Mouse (Mus musculus) neural tube, embryonic 15.5 days (tissue): ENCODE data around the gene Gm20388. TPM values are rescaled to one million over a fixed set of nuclear protein-coding genes. Genes with fewer than 3 reads are reported as not detected.

Experiments
- ATAC-seq: fragments of 200-750 bp; cut with Nextera tagmentation; 2 replicates; pipeline ENCODE4 v1.8.0; 2017; ENCODE audit warnings: mild to moderate bottlenecking, moderate TSS enrichment, moderate library complexity; ENCODE audit not compliant: low FRiP score
- H3K27ac ChIP-seq: fragments of 300-500 bp; sonication (generic); replicated peaks from 2 replicates; pipeline ENCODE4 v1.5.1; 2015; ENCODE audit warnings: mild to moderate bottlenecking, inconsistent platforms
- H3K27me3 ChIP-seq: fragments of 300-500 bp; sonication (generic); replicated peaks from 2 replicates; pipeline ENCODE4 v1.6.1; 2015; ENCODE audit warnings: inconsistent platforms
- H3K36me3 ChIP-seq: fragments of 300-500 bp; sonication (generic); 2 replicates; pipeline ENCODE4 v1.6.1; 2015; ENCODE audit warnings: inconsistent platforms
- H3K4me1 ChIP-seq: fragments of 300-500 bp; sonication (generic); 2 replicates; pipeline ENCODE4 v1.6.1; 2015; ENCODE audit warnings: inconsistent platforms
- H3K4me2 ChIP-seq: fragments of 300-500 bp; sonication (generic); 2 replicates; pipeline ENCODE4 v1.6.1; 2015; ENCODE audit warnings: inconsistent platforms, mild to moderate bottlenecking, moderate library complexity
- H3K4me3 ChIP-seq: fragments of 300-500 bp; sonication (generic); replicated peaks from 2 replicates; pipeline ENCODE4 v1.5.1; 2015; ENCODE audit warnings: mild to moderate bottlenecking, inconsistent platforms
- H3K9ac ChIP-seq: fragments of 300-500 bp; sonication (generic); replicated peaks from 2 replicates; pipeline ENCODE4 v1.6.1; 2015; ENCODE audit warnings: mild to moderate bottlenecking, inconsistent platforms
- H3K9me3 ChIP-seq: fragments of 300-500 bp; sonication (generic); replicated peaks from 2 replicates; pipeline ENCODE4 v1.6.1; 2016; ENCODE audit warnings: inconsistent platforms
- WGBS: fragments of 180-500 bp; shearing (Covaris S2); methylation state at CpG from one replicate; pipeline ENCODE4 v1.1.7; 2015; ENCODE audit warnings: mixed read lengths; 5-methylcytosine and 5-hydroxymethylcytosine counted together
- polyA plus RNA-seq: library from polyadenylated mRNA; unstranded; fragments of >200 nt; fragmentation: Nextera tagmentation; extraction: Ambion mirVana; gene quantifications from 2 replicates; pipeline ENCODE4 v1.2.1, GENCODE M21; 2015

The Gm20388 gene
- polyA plus RNA-seq, 1 experiment from 2014 or later, result not detected

GRCm38 (mm10) chr8:120548313-120548761 lies 637.7 kb downstream of the Gm20388 start:
- H3K9ac ChIP-seq, result peak overlapping the region; percentile 20
- peak overlapping the region; percentile 29 for H3K4me2 ChIP-seq
- no peaks in the 10 kb centered on the region for H3K9me3 ChIP-seq
- no peaks in the 10 kb centered on the region for H3K27me3 ChIP-seq
- no peaks in the 10 kb centered on the region for H3K36me3 ChIP-seq
- H3K4me1 ChIP-seq, result peaks cover 86% of the 10 kb centered on the region
- 31% methylated on average over 16 of the region's 16 CpGs for WGBS
- H3K27ac ChIP-seq, result peak overlapping the region; percentile 75
- H3K4me3 ChIP-seq, result no peak overlapping the region
- ATAC-seq, result no peak

GRCm38 (mm10) chr8:120549321-120549921 lies 638.8 kb downstream of the Gm20388 start:
- peak overlapping the region; percentile 48 for H3K4me2 ChIP-seq
- no peaks in the 10 kb centered on the region for H3K27me3 ChIP-seq
- H3K4me3 ChIP-seq, result peak overlapping the region; percentile 8; the same call in 1 of the 2 replicates
- peak overlapping the region; percentile 29 for H3K9ac ChIP-seq
- H3K4me1 ChIP-seq, result peaks cover 86% of the 10 kb centered on the region
- no peaks in the 10 kb centered on the region for H3K36me3 ChIP-seq
- ATAC-seq, result peak; percentile 7; the same call in 1 of the 2 replicates
- peak overlapping the region; percentile 75 for H3K27ac ChIP-seq
- WGBS, result 9% methylated on average over 25 of the region's 25 CpGs
- no peaks in the 10 kb centered on the region for H3K9me3 ChIP-seq

GRCm38 (mm10) chr8:120549922-120550321 lies 639.3 kb downstream of the Gm20388 start:
- peak; percentile 9; the same call in 1 of the 2 replicates for ATAC-seq
- Histone ChIP-seq H3K27ac (peak overlapping the region; percentile 75), H3K4me3 (0 out of 2 replicates have a peak overlapping the region, but pooled peaks have one; percentile 8), H3K27me3 (no peaks in the 10 kb centered on the region), H3K9ac (peak overlapping the region; percentile 29), H3K9me3 (no peaks in the 10 kb centered on the region), H3K36me3 (0 out of 2 replicates have a peak, but pooled peaks cover 3% of the 10 kb centered on the region), H3K4me2 (peak overlapping the region; percentile 48), H3K4me1 (peaks cover 91% of the 10 kb centered on the region)
- 6% methylated on average over 11 of the region's 11 CpGs for WGBS

GRCm38 (mm10) chr8:120550430-120550829 lies 639.8 kb downstream of the Gm20388 start:
- no peaks in the 10 kb centered on the region for H3K9me3 ChIP-seq
- H3K4me2 ChIP-seq, result peak overlapping the region; percentile 48
- peak overlapping the region; percentile 29; the same call in 1 of the 2 replicates for H3K9ac ChIP-seq
- no peak overlapping the region for H3K4me3 ChIP-seq
- 0 out of 2 replicates have a peak, but pooled peaks cover 3% of the 10 kb centered on the region for H3K36me3 ChIP-seq
- no peak for ATAC-seq
- H3K4me1 ChIP-seq, result peaks cover 95% of the 10 kb centered on the region
- H3K27me3 ChIP-seq, result no peaks in the 10 kb centered on the region
- H3K27ac ChIP-seq, result peak overlapping the region; percentile 75
- 18% methylated on average over 12 of the region's 12 CpGs for WGBS

- Histone ChIP-seq H3K9me3 (no peaks in the 10 kb centered on the region), H3K36me3 (0 out of 2 replicates have a peak, but pooled peaks cover 3% of the 10 kb centered on the region), H3K9ac (no peak overlapping the region), H3K4me1 (peaks cover 95% of the 10 kb centered on the region), H3K4me3 (no peak overlapping the region), H3K27ac (peak overlapping the region; percentile 75), H3K27me3 (no peaks in the 10 kb centered on the region), H3K4me2 (peak overlapping the region; percentile 48)
- WGBS, result 50% methylated on average over 11 of the region's 11 CpGs
- no peak for ATAC-seq
Observed at GRCm38 (mm10) chr8:120550937-120551676, 640.5 kb downstream of the Gm20388 start.

GRCm38 (mm10) chr8:120551677-120551980 lies 641.0 kb downstream of the Gm20388 start:
- no peak overlapping the region for H3K4me2 ChIP-seq
- ATAC-seq, result no peak
- 85% methylated on average over 3 of the region's 3 CpGs for WGBS
- H3K9me3 ChIP-seq, result no peaks in the 10 kb centered on the region
- no peak overlapping the region for H3K4me3 ChIP-seq
- H3K4me1 ChIP-seq, result peaks cover 95% of the 10 kb centered on the region
- H3K36me3 ChIP-seq, result 0 out of 2 replicates have a peak, but pooled peaks cover 3% of the 10 kb centered on the region
- H3K9ac ChIP-seq, result no peak overlapping the region
- no peaks in the 10 kb centered on the region for H3K27me3 ChIP-seq
- H3K27ac ChIP-seq, result 0 out of 2 replicates have a peak overlapping the region, but pooled peaks have one; percentile 75

GRCm38 (mm10) chr8:120552509-120552908 lies 641.9 kb downstream of the Gm20388 start:
- Histone ChIP-seq H3K9me3 (no peaks in the 10 kb centered on the region), H3K4me1 (peaks cover 95% of the 10 kb centered on the region), H3K4me3 (no peak overlapping the region), H3K4me2 (no peak overlapping the region), H3K27ac (no peak overlapping the region), H3K36me3 (0 out of 2 replicates have a peak, but pooled peaks cover 3% of the 10 kb centered on the region), H3K9ac (no peak overlapping the region), H3K27me3 (no peaks in the 10 kb centered on the region)
- no peak for ATAC-seq
- 91% methylated on average over 11 of the region's 11 CpGs for WGBS

- Histone ChIP-seq H3K36me3 (0 out of 2 replicates have a peak, but pooled peaks cover 3% of the 10 kb centered on the region), H3K9me3 (no peaks in the 10 kb centered on the region), H3K4me3 (no peak overlapping the region), H3K27ac (no peak overlapping the region), H3K27me3 (no peaks in the 10 kb centered on the region), H3K9ac (no peak overlapping the region), H3K4me1 (peaks cover 95% of the 10 kb centered on the region), H3K4me2 (no peak overlapping the region)
- ATAC-seq, result no peak
- WGBS, result 84% methylated on average over 24 of the region's 24 CpGs
Observed at GRCm38 (mm10) chr8:120553441-120554123, 642.9 kb downstream of the Gm20388 start.

GRCm38 (mm10) chr8:120554466-120555039 lies 643.9 kb downstream of the Gm20388 start:
- WGBS, result 91% methylated on average over 18 of the region's 18 CpGs
- Histone ChIP-seq H3K9ac (no peak overlapping the region), H3K27me3 (no peaks in the 10 kb centered on the region), H3K36me3 (0 out of 2 replicates have a peak, but pooled peaks cover 3% of the 10 kb centered on the region), H3K9me3 (no peaks in the 10 kb centered on the region), H3K4me3 (no peak overlapping the region), H3K4me2 (no peak overlapping the region), H3K27ac (no peak overlapping the region), H3K4me1 (peaks cover 95% of the 10 kb centered on the region)
- ATAC-seq, result no peak

GRCm38 (mm10) chr8:120556198-120556892 lies 645.7 kb downstream of the Gm20388 start:
- peak overlapping the region; percentile 76 for H3K27ac ChIP-seq
- no peaks in the 10 kb centered on the region for H3K9me3 ChIP-seq
- peak overlapping the region; percentile 17; the same call in 1 of the 2 replicates for H3K4me2 ChIP-seq
- WGBS, result 31% methylated on average over 20 of the region's 20 CpGs
- H3K9ac ChIP-seq, result no peak overlapping the region; the same call in 1 of the 2 replicates
- H3K4me1 ChIP-seq, result peaks cover 95% of the 10 kb centered on the region
- H3K27me3 ChIP-seq, result no peaks in the 10 kb centered on the region
- H3K36me3 ChIP-seq, result 0 out of 2 replicates have a peak, but pooled peaks cover 3% of the 10 kb centered on the region
- no peak overlapping the region for H3K4me3 ChIP-seq
- ATAC-seq, result no peak
